Mouse (Mus musculus) liver, embryonic 14.5 days (tissue): ENCODE measurements around the gene Ppcs.

Source experiments
- CTCF ChIP-seq: IDR thresholded peaks from 2 replicates; pipeline ENCODE4 v1.5.1; 2016; ENCODE audit warnings: antibody characterized with exemption, low read depth, control low read depth
- EP300 ChIP-seq: IDR thresholded peaks from 2 replicates; pipeline ENCODE4 v1.6.1; 2016; ENCODE audit warnings: antibody characterized with exemption, low read depth

DNA sequence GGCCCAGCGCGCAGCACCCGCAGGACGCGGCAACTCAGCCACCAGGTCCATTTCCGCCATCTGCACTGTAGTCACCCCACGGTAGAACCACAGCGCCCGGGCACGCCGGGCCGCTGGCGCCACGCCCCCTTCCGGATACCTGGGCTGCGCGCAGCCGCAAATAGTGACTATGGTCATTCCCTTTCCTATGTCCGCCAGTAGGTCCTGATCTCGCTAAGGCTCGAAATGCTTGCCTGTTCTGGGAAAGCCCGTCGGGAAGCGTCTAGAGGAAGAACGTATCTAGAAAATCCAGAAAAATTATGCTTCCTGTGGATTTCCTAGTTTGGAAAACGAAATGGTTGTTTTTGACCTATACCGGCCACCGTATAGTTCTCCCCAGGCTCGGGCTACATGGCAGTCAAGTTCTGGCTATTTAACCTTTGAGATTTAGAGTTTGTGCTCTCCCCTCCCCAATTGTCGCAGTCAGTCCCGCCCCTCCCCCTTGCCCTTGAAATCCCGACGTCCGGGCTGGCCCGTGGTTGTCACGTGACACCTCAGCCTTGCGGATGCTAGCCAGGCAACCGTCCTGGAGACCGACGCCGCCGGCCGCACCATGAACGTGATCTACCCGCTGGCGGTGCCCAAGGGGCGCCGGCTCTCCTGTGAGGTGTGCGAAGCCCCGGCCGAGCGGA, at the start of gene Ppcs, which contains the start of gene Zmynd12:
- TF ChIP-seq CTCF (peak; percentile 49), EP300 (no peak)
